Mouse (Mus musculus): ENCODE measurements around the gene Rnpc3.
"Not testable (repeated sequence)": the region's sequence is repeated elsewhere in the genome, so short reads cannot be mapped to it uniquely, and the experiment has no call there.

Rnpc3 gene

DNA sequence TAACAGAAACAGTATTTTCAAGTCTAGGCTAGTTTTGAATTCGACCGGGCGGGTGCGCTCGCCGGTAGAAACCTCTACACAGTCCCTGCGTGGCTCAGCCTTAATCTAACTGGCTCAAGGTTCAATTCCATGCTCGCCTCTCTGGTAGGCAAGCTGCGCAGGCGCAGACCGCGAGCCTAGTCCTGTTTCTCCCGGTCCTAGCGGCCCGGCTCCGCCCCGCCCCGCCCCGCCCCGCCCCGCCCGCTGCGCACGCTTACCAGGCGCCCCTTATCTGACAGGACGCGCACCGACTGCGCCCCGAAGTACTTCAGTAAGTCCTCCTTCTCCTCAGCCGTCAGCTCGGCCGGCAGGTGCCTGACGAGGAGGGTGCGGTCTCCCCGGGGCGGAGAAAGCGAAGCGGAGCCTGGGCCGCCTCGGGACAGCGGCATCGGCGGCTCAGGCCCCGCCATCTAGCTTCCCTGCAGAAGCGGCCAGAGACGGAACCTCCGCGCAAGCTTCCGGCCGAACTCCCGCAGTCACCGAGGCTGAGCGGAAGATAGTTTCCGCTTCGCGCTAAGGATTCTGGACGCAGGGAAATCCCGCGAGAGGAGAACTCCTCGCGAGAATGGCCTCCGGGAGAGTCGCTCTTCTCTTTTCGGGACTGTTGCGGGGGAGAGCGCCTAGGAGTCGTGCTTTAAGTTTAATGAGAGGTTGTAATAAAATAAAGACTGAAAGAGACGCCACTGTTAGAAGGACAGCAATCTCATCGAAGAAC lies at the start of gene Rnpc3:
Gene Rnpc3, minus strand, starts transcription at position 544 of the 754 bp plus-strand sequence.
- peak; percentile 98 for DNase-seq (ENCODE audit: low read depth)

- DNase-seq (ENCODE audit: low read depth) = peak; percentile 5
Measured at GRCm38 (mm10) chr3:113656940-113657339, 27.0 kb upstream of the Rnpc3 start.

- no peak for DNase-seq (ENCODE audit: low read depth)
Measured at GRCm38 (mm10) chr3:113654335-113654734, 24.4 kb upstream of the Rnpc3 start.

- DNase-seq (ENCODE audit: low read depth) = not testable (repeated sequence)
Measured at GRCm38 (mm10) chr3:113651386-113651785, 21.4 kb upstream of the Rnpc3 start.

DNA sequence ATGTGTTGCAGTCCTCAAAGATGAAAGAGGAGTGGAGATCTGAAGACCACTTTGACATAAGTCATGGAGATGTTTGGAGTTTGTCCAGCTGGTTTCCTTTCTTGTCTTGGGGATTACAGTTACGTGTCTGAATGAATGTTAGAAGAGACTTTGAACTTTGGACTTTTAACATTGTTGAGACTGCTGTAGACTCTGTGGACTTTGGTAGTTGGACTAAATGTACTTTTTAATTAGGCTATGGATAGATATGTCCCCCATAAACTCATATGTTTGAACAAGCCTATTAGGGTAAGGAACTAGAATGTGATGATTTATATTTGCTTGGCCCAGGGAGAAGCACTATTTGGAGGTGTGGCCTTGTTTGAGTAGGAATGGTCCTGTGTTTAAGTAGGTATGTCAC lies 9.6 kb upstream of the Rnpc3 start:
- DNase-seq (ENCODE audit: low read depth) = no peak

- no peak for DNase-seq (ENCODE audit: low read depth)
Measured at GRCm38 (mm10) chr3:113634220-113634619, 4.3 kb upstream of the Rnpc3 start.

- no peak for DNase-seq (ENCODE audit: low read depth)
Measured at GRCm38 (mm10) chr3:113631611-113632010, 1.7 kb upstream of the Rnpc3 start.

DNA sequence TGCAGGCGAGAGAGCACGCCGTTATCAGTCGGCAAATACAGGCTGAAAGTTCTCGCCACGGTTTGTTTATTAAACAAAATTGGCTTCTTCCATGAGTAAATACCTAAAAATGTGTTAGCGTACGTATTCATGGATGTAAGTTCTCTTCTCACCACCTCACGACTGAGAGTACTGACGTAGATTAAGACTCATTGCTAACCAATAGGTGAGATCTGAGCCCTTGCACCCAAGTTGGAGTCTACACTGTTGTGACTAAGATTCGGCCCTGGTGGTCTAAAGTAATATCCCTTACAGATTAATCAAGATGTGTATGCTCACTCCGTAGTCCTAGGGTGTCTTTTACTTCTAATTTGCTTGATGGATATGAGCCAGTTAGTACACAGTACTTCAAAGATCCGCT lies 615 bp upstream of the Rnpc3 start:
- DNase-seq (ENCODE audit: low read depth) = no peak

DNA sequence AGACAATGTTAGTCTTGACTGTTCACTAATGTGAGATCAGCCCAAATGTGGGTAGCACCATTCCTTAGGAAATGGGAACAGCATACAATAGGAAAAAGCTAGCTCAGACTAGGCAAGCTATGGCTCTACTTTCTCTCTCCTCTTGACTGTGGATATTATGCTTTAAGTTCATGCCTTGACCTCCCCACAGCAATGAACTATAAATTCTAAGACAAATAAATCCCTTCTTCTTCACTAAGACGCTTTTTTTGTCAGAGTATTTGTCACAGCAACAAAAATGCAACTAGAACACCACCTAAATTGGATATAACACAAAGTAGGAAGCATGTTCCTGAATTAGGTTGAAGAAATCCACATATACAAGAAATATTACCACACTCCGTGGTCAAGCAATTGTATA lies 23.4 kb downstream of the Rnpc3 start, which contains the start of gene Amy1:
Gene Amy1, minus strand, starts transcription at position 101 of the 400 bp plus-strand sequence.
- no peak for DNase-seq (ENCODE audit: low read depth)

- DNase-seq (ENCODE audit: low read depth) = no peak
Measured at GRCm38 (mm10) chr3:113590844-113591243, 39.1 kb downstream of the Rnpc3 start.

DNA sequence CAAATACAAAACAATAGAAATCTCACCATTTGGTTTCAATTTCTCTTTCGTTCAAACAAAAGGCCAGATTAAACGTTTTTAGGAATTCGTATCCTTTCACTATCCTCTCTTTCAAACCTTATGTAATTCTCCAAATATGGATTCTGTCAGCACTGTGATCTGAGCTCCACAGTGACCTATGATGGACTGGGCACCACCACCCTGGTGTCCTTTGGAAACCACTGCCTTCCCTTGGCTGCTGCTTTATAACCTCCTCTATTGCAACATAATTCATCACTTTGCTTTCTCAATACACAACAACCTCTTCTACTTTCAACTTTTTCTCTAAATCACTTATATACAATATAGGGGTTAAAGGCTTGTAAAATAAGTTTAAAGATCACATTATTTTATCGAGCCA lies 55.4 kb downstream of the Rnpc3 start:
- DNase-seq (ENCODE audit: low read depth) = no peak

DNA sequence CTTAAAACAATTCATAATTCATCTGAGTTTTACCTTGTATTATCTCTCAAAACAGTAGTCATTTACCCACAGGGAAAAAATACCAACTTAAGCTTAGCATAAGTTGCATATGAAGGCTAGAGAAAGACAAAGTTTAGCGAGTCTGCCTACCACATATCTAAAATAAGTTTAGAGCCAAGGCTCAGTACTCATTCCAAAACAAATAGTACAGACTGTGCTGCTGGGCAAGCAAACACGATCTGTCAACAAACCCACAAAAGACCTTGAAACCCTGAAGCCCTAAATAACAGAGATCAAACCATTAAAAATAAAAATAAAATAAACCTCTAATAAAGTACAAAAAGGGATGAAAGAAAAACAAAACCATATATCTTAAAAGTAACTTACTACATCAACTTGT lies 55.8 kb downstream of the Rnpc3 start:
- DNase-seq (ENCODE audit: low read depth) = no peak

- DNase-seq (ENCODE audit: low read depth) = no peak
Measured at GRCm38 (mm10) chr3:113572158-113572557, 57.8 kb downstream of the Rnpc3 start.

All from c-Kit-positive CD71-negative TER-119-negative erythroid progenitor cells, embryonic 14.5 days (primary cell).